Mouse (Mus musculus): ENCODE data around the gene Gm47995.
"Not testable (repeated sequence)": the region's sequence is repeated elsewhere in the genome, so short reads cannot be mapped to it uniquely, and the experiment has no call there.

DNA sequence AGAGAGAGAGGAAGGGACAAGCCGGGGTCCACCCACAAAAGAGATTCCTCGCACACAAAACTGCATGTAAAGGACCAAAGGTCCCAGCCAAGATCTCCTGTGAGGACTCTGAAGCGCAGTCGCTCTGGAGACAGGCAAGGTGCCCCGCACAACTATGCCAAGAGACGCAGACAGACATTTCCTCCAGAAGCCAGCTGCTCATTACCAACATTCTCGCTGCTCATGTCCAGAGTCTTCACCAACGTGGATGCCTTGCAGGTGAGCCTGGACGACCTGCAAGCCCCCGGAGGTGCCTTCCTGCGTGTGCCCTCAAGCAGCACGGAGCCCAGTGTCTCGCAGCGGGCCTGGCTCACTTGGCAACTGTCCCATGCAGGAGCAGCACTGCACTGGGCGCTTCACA is 5.5 kb upstream of the Gm47995 start:
- TF ChIP-seq POLR2A (IDR thresholded peaks at IDR 0.05; ENCODE audit: borderline replicate concordance, insufficient read depth, low read length); CTCF (IDR thresholded peaks at IDR 0.05; ENCODE audit: borderline replicate concordance, insufficient read depth, low read depth, low read length): not testable (repeated sequence)

Measured in cerebellum, adult 2 months (tissue).